ENCODE assay signal across 8 mouse cellular contexts in genomic region chr19:53140804-53141250, GRCm38 (mm10). TPM values are rescaled to one million over a fixed set of nuclear protein-coding genes. Genes with fewer than 3 reads are reported as not detected.
DNase-seq lines count a peak whose midpoint lies in the region; ATAC-seq and TF ChIP-seq lines count a peak whose summit lies in the region.

No protein-coding gene starts in this region.

- peak overlapping the region; percentile 90 for H3K27ac ChIP-seq in lung, postnatal 0 days (ENCODE audit: low read length)
- peak overlapping the region; percentile 91 for H3K27ac ChIP-seq in embryonic facial prominence, embryonic 14.5 days (replicated peaks; ENCODE audit: low read depth, low read length)
- H3K27ac ChIP-seq in intestine, embryonic 15.5 days, result peak overlapping the region; percentile 89
- H3K27ac ChIP-seq in neural tube, embryonic 14.5 days (ENCODE audit: low read depth, low read length), result no peak overlapping the region

- DNase-seq in lung, postnatal 0 days (ENCODE audit: low spot score), result no peak
- DNase-seq in lung, postnatal 36 days, result no peak
- DNase-seq in embryonic facial prominence, embryonic 14.5 days (ENCODE audit: low spot score), result no peak
- DNase-seq in left cerebral cortex, adult 8-10 months (ENCODE audit: low spot score in 2 of 2), result no peak
- DNase-seq in right cerebral cortex, postnatal 36 days (ENCODE audit: low spot score in 2 of 2), result no peak

- H3K9ac ChIP-seq in lung, postnatal 0 days (replicated peaks; ENCODE audit: low read depth), result peak overlapping the region; percentile 58
- H3K9ac ChIP-seq in embryonic facial prominence, embryonic 14.5 days (ENCODE audit: low read depth, low read length), result peak overlapping the region; percentile 74
- H3K9ac ChIP-seq in intestine, embryonic 15.5 days, result peak overlapping the region; percentile 62
- H3K9ac ChIP-seq in neural tube, embryonic 14.5 days (replicated peaks; ENCODE audit: low read depth, low read length), result peak overlapping the region; percentile 50; the same call in 1 of the 2 replicates

- TF ChIP-seq EP300 in lung, postnatal 0 days (IDR thresholded peaks at IDR 0.05), result no peak

- ATAC-seq in lung, postnatal 0 days, result no peak
- no peak for ATAC-seq in embryonic facial prominence, embryonic 14.5 days (ENCODE audit: low read depth)
- no peak for ATAC-seq in intestine, embryonic 15.5 days
- no peak for ATAC-seq in neural tube, embryonic 14.5 days (ENCODE audit: low read depth)
- no peak for ATAC-seq in erythroid progenitor cell, adult 5-6 weeks (replicated peaks; ENCODE audit: low FRiP score, poor library complexity, severe bottlenecking)

- TF ChIP-seq CTCF in lung, postnatal 0 days (IDR thresholded peaks at IDR 0.05), result no peak

- 2% methylated on average over 6 of the region's 6 CpGs for WGBS in lung, postnatal 0 days
- 8% methylated on average over 6 of the region's 6 CpGs for WGBS in embryonic facial prominence, embryonic 14.5 days
- WGBS in intestine, embryonic 15.5 days, result 7% methylated on average over 6 of the region's 6 CpGs
- 8% methylated on average over 6 of the region's 6 CpGs for WGBS in neural tube, embryonic 14.5 days

- peak overlapping the region; percentile 86 for H3K4me2 ChIP-seq in lung, postnatal 0 days (replicated peaks; ENCODE audit: low read depth, low read length)
- H3K4me2 ChIP-seq in embryonic facial prominence, embryonic 14.5 days (ENCODE audit: low read depth, low read length), result peak overlapping the region; percentile 80
- H3K4me2 ChIP-seq in intestine, embryonic 15.5 days (replicated peaks), result peak overlapping the region; percentile 86
- peak overlapping the region; percentile 93 for H3K4me2 ChIP-seq in neural tube, embryonic 14.5 days (ENCODE audit: low read depth, low read length)

- H3K9me3 ChIP-seq in lung, postnatal 0 days (ENCODE audit: low read length), result no peaks in the 10 kb centered on the region
- no peaks in the 10 kb centered on the region for H3K9me3 ChIP-seq in embryonic facial prominence, embryonic 14.5 days (ENCODE audit: control insufficient read depth, low read length)
- H3K9me3 ChIP-seq in intestine, embryonic 15.5 days, result no peaks in the 10 kb centered on the region
- no peaks in the 10 kb centered on the region for H3K9me3 ChIP-seq in neural tube, embryonic 14.5 days (ENCODE audit: control insufficient read depth, low read length)

- H3K4me1 ChIP-seq in lung, postnatal 0 days (ENCODE audit: insufficient read depth, low read depth, low read length), result peaks cover 4% of the 10 kb centered on the region; the same call in 1 of the 2 replicates
- H3K4me1 ChIP-seq in embryonic facial prominence, embryonic 14.5 days (ENCODE audit: control insufficient read depth, insufficient read depth, low read length), result peaks cover 45% of the 10 kb centered on the region
- H3K4me1 ChIP-seq in intestine, embryonic 15.5 days (replicated peaks), result peaks cover 5% of the 10 kb centered on the region; the same call in 1 of the 2 replicates
- peaks cover 11% of the 10 kb centered on the region for H3K4me1 ChIP-seq in neural tube, embryonic 14.5 days (ENCODE audit: control insufficient read depth, insufficient read depth, low read length)

- no peaks in the 10 kb centered on the region for H3K27me3 ChIP-seq in lung, postnatal 0 days (replicated peaks; ENCODE audit: insufficient read depth, low read length)
- no peaks in the 10 kb centered on the region for H3K27me3 ChIP-seq in embryonic facial prominence, embryonic 14.5 days (replicated peaks; ENCODE audit: control insufficient read depth, insufficient read depth, low read length)
- H3K27me3 ChIP-seq in intestine, embryonic 15.5 days (replicated peaks), result no peaks in the 10 kb centered on the region
- no peaks in the 10 kb centered on the region for H3K27me3 ChIP-seq in neural tube, embryonic 14.5 days (ENCODE audit: control insufficient read depth, insufficient read depth, low read length)

- H3K4me3 ChIP-seq in lung, postnatal 0 days (ENCODE audit: low read depth, low read length), result peak overlapping the region; percentile 94
- H3K4me3 ChIP-seq in embryonic facial prominence, embryonic 14.5 days (ENCODE audit: low read depth, low read length), result peak overlapping the region; percentile 91
- H3K4me3 ChIP-seq in intestine, embryonic 15.5 days (replicated peaks), result peak overlapping the region; percentile 88
- H3K4me3 ChIP-seq in neural tube, embryonic 14.5 days (ENCODE audit: low read depth, low read length), result peak overlapping the region; percentile 90

- no peaks in the 10 kb centered on the region for H3K36me3 ChIP-seq in lung, postnatal 0 days (ENCODE audit: insufficient read depth, low read length)
- H3K36me3 ChIP-seq in embryonic facial prominence, embryonic 14.5 days (ENCODE audit: control insufficient read depth, insufficient read depth, low read length), result no peaks in the 10 kb centered on the region
- no peaks in the 10 kb centered on the region for H3K36me3 ChIP-seq in intestine, embryonic 15.5 days
- H3K36me3 ChIP-seq in neural tube, embryonic 14.5 days (ENCODE audit: control insufficient read depth, insufficient read depth, low read length), result no peaks in the 10 kb centered on the region

RNA-seq across cellular contexts. Expression of gene Add3, which starts 0.6 kb away (rescaled TPM):
- polyA plus RNA-seq in lung, postnatal 0 days (2015; fragmentation: Nextera tagmentation; extraction: Ambion mirVana), result 92.9 and 100 TPM in 2 replicates
- 76.2 and 89.1 TPM in 2 replicates for polyA plus RNA-seq in embryonic facial prominence, embryonic 14.5 days (2014; fragmentation: Nextera tagmentation; extraction: Ambion mirVana)
- 119 and 133 TPM in 2 replicates for polyA plus RNA-seq in intestine, embryonic 15.5 days (2015; fragmentation: Nextera tagmentation; extraction: Ambion mirVana)
- 26.3 and 39.8 TPM in 2 replicates for polyA plus RNA-seq in neural tube, embryonic 14.5 days (2014; fragmentation: Nextera tagmentation; extraction: Ambion mirVana)
- 100 to 1,000 TPM; 101 to 107 (median 105) TPM for total RNA-seq in left cerebral cortex, adult 8-10 months (2022)
- 24.9 and 26.4 TPM in 2 replicates for total RNA-seq in erythroid progenitor cell, adult 5-6 weeks (2015; ENCODE audit: low replicate concordance)
- total RNA-seq in erythroid progenitor cell, adult 5-6 weeks (2017; ENCODE audit: low replicate concordance), result 10.1 and 24.5 TPM in 2 replicates
